Mouse (Mus musculus): Measurements from ENCODE around the gene Elmo3. TPM values are rescaled to one million over a fixed set of nuclear protein-coding genes. Genes with fewer than 3 reads are reported as not detected.

The Elmo3 gene
- total and polyA plus RNA-seq, 3 experiments: 5.3 to 15.4 (median 6.5) TPM

DNA sequence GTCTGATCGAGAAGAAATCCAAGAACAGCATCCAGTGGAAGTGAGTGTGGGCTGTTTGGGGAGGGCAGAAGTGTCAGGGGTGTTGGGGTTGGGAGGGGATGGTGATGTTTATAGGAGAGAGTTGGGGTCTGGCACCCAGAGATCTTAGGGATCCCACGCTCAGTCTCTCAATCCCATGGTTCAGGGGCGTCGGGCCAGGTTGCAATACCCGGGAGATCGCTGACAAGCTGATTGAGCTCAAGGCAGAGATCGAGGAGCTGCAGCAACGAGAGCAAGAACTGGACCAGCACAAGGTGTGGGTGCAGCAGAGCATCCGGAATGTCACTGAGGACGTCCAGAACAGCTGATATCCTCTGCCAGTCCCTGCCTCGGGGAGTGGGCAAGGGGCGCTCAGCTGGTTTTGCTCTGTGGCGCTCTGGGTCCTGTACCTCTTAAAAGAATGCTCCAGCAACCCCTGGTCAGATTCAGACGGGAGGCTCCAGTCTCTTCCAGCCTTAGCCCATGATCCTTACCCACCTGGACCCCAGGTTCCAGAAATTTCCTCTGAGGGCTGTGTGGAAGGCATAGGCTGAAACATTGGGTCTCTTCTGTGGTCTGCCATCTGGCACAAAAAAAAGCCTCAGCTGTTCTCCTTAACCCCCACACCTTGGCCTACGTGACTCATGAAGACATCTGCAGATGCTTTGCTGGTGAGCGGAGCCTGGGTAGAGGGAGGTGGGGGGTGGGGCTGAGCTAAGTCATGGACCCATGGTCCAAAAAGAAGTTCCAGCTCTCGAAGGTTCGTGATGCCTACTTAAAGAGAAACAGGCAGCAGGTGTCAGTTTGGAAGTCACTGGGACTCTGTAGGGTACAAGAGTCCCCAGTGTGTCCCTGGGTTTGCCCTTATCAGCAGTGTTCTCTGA lies 6.8 kb upstream of the Elmo3 start:
- no peak for DNase-seq

GRCm38 (mm10) chr8:105299962-105300361 lies 5.4 kb upstream of the Elmo3 start:
- DNase-seq: no peak

GRCm38 (mm10) chr8:105303396-105303795 lies 2.0 kb upstream of the Elmo3 start:
- DNase-seq: no peak

GRCm38 (mm10) chr8:105303874-105304273 lies 1.5 kb upstream of the Elmo3 start:
- DNase-seq: no peak

GRCm38 (mm10) chr8:105304325-105305210 lies 833 bp upstream of the Elmo3 start:
- no peak for DNase-seq

- DNase-seq: no peak
Measured at GRCm38 (mm10) chr8:105306146-105306691, 818 bp downstream of the Elmo3 start.

DNA sequence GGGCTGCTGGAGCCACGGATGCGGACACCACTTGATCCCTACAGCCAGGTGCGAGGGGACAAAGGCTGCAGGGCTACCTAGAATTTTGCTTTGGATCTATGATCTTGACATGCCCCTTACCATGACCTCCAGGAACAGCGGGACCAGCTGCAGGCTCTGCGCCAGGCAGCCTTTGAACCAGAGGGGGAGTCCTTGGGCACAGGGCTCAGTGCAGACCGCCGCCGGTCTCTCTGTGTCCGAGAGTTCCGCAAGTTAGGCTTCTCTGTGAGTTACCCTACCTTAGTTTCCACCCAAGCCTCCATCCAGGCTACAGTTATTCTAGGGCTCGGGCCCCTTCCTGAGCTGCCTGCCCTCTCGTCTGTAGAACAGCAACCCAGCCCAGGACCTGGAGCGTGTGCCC lies 2.3 kb downstream of the Elmo3 start:
- DNase-seq: no peak

DNA sequence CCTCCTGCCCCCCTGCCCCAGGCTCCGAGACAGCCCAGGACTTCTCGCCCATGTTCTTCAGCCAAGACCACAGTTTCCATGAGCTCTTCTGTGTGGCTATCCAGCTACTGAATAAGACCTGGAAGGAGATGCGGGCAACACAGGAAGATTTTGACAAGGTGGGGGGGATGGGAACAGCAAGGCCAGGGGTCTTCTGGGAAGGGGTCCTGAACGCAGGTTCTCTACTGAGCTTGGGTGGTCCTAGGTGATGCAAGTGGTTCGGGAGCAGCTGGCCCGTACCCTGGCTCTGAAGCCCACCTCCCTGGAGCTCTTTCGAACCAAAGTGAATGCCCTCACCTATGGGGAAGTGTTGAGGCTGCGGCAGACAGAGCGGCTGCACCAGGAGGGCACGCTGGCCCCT lies 3.0 kb downstream of the Elmo3 start:
- no peak for DNase-seq

GRCm38 (mm10) chr8:105309142-105309847 lies 3.9 kb downstream of the Elmo3 start:
- DNase-seq: no peak

DNA sequence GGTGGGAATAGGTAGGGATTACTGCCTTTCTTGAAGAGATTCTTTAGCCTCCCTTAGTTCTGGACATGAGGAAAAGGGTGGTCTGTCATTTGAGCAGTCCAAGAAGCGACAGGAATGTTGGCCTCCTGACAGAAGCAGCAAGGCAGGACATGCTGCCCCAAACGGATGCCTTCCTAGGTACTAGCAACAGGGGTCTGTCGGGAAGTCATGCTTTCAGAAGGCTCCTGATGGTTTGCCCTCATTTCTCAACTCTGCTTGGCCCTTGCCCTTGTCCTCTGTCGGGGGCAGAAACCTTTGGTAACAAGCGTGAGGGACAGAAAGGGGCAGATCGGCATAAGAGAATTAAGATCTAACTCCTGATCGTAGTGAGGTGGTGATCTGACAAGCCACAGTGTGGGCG lies 4.7 kb downstream of the Elmo3 start:
- no peak for DNase-seq

GRCm38 (mm10) chr8:105311718-105312117 lies 6.3 kb downstream of the Elmo3 start:
- no peak for DNase-seq

DNA sequence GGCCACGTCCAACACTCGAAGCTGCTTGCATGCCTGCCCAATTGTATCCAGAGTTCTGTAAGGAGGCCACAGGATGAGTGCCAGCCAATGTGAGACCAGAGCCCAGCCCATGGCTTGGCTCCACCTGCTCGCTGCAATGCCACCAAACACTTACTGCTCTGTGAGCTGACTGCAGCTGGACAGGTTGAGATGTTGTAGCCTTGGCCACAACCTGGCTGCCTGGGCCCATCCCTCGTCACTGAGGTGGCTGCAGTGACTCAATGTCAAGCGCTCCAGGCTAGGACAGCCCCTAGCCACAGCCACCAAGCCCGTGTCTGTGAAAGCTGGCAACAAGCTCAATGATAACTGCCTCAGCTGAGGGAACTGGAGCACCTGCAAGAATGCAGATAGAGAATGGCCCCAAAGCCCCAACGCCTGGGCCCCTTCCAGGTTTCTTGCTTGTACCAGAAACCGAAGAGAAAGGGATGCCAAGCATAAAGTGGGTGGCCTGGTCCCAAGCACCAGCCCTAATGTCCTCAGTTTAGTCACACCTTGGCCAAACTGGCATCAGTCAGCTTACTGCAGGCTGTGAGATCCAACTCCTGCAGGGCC lies 7.6 kb downstream of the Elmo3 start:
- no peak for DNase-seq

- DNase-seq: no peak
Measured at GRCm38 (mm10) chr8:105313622-105314402, 8.4 kb downstream of the Elmo3 start.

DNA sequence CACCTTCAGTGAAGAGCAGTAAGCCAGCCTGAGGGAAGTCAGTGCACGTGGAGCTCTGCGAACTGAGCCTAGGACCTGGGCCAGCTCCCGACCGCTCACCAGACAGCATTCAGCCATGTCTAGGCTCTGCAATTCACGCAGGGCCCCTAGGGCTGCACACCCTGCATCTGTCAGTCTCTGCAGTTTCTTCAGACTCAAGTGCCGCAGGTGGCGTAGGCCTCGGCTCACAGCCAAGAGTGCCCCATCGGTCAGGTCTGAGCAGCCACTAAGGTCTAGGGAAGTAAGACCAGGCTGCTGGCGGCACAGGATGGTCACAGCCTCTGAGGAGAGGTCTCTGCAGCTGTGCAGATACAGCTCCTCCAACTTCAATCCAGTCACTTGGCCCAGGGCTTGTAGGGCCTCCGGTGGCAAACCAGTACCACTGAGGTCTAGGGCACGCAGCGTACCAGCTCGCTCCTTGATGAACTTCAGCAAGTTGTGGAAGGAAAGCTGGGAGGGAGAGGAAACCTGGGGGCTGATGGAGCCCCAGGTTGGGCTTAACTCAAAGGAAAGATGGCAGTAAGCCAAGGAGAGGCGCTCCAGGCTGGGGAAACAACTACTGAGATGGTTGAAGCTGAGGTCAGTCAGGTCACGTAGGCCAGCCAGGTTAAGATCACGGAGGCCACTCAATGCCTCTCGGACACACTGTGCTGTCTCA lies 9.8 kb downstream of the Elmo3 start:
- no peak for DNase-seq

DNA sequence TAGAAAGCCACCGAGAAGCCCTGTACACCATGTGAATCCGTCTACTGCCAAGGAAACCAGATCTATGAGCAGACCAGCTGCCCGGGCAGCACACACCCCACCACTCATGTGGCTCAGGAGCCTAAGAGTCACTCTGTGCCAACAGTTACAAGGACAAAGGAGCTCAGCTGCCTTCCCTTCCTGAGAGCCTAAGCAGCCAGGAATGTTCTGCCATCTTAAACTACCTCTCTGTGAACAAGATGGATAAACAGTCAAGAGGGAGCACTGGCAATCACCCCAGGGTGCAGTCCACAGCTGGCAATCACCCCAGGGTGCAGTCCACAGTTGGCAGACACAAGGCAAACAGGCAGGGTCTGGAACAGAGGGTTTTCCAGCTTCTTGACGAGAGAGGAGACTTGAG lies 12.5 kb downstream of the Elmo3 start:
- peak; percentile 35 for DNase-seq

GRCm38 (mm10) chr8:105318662-105319190 lies 13.3 kb downstream of the Elmo3 start:
- no peak for DNase-seq

DNA sequence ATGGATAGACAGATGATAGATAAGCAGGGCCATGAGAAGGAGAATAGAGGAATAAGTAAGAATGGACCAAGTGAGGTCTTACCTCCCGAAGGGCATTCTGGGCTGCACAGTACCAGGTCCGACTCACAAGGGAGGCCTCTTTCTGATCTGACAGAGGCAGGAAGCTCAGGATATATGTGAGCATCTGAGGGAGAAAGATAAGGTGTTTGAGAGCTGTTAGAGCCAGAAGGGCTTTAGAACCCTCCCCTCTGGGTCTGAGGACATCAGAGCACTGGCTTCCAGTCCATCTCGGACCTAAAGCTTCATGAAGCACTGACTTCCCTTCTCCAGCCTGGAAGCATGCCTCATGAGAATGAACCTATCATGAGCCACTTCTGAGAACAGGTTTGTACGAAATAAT lies 17.8 kb downstream of the Elmo3 start:
- DNase-seq: no peak

GRCm38 (mm10) chr8:105325641-105326093 lies 20.3 kb downstream of the Elmo3 start:
- DNase-seq: no peak

- peak; percentile 97 for DNase-seq
Measured at GRCm38 (mm10) chr8:105326141-105326672, 20.8 kb downstream of the Elmo3 start, which contains the start of the genes Lrrc29 and Tmem208. Lrrc29 (minus strand) TSS chr8:105326278. Tmem208 (plus strand) TSS chr8:105326354.

All from adrenal gland, adult 2 months (tissue).